ENCODE assay signal across 8 mouse cellular contexts in the genomic region with DNA sequence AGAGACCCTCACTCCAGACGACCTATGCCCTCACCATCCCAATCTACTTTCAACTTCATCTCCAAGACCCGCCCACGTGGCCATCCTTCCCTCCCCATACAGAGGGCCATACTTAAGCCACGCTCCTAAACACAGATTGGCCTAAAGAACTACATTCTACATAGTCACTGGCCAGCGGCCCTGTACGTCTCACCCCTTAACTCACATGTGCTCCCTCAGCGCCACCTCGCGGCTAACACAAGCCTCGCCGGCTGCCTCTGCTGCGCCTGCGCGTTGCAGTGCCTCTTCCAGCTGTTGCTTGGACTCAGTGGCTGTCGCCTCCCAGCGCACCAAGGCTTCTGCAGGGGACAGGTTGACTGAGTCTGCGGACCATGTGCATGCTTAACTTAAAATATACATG. TPM values are rescaled to one million over a fixed set of nuclear protein-coding genes. Genes with fewer than 3 reads are reported as not detected.
DNase-seq lines count a peak whose midpoint lies in the region; ATAC-seq lines count a peak whose summit lies in the region.

No protein-coding gene starts in this region.

- peak; percentile 80 for ATAC-seq in erythroblast, adult 5-6 weeks (replicated peaks; ENCODE audit: low FRiP score, poor library complexity, severe bottlenecking)
- ATAC-seq in heart, embryonic 12.5 days (ENCODE audit: insufficient number of reproducible peaks, low FRiP score), result peak; percentile 79
- ATAC-seq in kidney, embryonic 16.5 days (ENCODE audit: low FRiP score, low TSS enrichment), result peak; percentile 93
- peak; percentile 94 for ATAC-seq in monocyte, adult 5-6 weeks (replicated peaks; ENCODE audit: insufficient number of reproducible peaks, low FRiP score, low TSS enrichment, poor library complexity, severe bottlenecking)

- peak overlapping the region; percentile 27; the same call in 1 of the 2 replicates for H3K4me2 ChIP-seq in heart, embryonic 12.5 days
- peak overlapping the region; percentile 24 for H3K4me2 ChIP-seq in kidney, embryonic 16.5 days (replicated peaks; ENCODE audit: low read depth, low read length)

- no peak overlapping the region for H3K9ac ChIP-seq in heart, embryonic 12.5 days
- H3K9ac ChIP-seq in kidney, embryonic 16.5 days (replicated peaks; ENCODE audit: low read length), result no peak overlapping the region

- H3K9me3 ChIP-seq in heart, embryonic 12.5 days (replicated peaks), result no peaks in the 10 kb centered on the region
- H3K9me3 ChIP-seq in kidney, embryonic 16.5 days (ENCODE audit: low read length), result no peaks in the 10 kb centered on the region

- peak; percentile 94 to 95 for DNase-seq in B cell, adult 2 months
- peak; percentile 96 for DNase-seq in brain, adult 2 months (ENCODE audit: low read depth, low spot score)
- DNase-seq in liver, result peak; percentile 91
- peak; percentile 89 to 91 for DNase-seq in spleen, postnatal 36 days (ENCODE audit: low spot score in 2 of 2)

- peaks cover 24% of the 10 kb centered on the region for H3K4me1 ChIP-seq in heart, embryonic 12.5 days (replicated peaks)
- H3K4me1 ChIP-seq in kidney, embryonic 16.5 days (ENCODE audit: insufficient read depth, low read length), result peaks cover 23% of the 10 kb centered on the region

- whole genome bisulfite sequencing in heart, embryonic 12.5 days, result 2% methylated on average over 17 of the region's 17 CpGs
- WGBS in kidney, embryonic 16.5 days, result 2% methylated on average over 17 of the region's 17 CpGs

- 0 out of 2 replicates have a peak overlapping the region, but pooled peaks have one; percentile 2 for H3K4me3 ChIP-seq in heart, embryonic 12.5 days
- H3K4me3 ChIP-seq in kidney, embryonic 16.5 days (ENCODE audit: low read length), result no peak overlapping the region

- peaks cover 18% of the 10 kb centered on the region for H3K27me3 ChIP-seq in heart, embryonic 12.5 days (replicated peaks)
- peaks cover 16% of the 10 kb centered on the region for H3K27me3 ChIP-seq in kidney, embryonic 16.5 days (ENCODE audit: insufficient read depth, low read length)

- H3K36me3 ChIP-seq in heart, embryonic 12.5 days, result no peaks in the 10 kb centered on the region
- no peaks in the 10 kb centered on the region for H3K36me3 ChIP-seq in kidney, embryonic 16.5 days (ENCODE audit: insufficient read depth, low read length)

- no peak overlapping the region for H3K27ac ChIP-seq in heart, embryonic 12.5 days (ENCODE audit: poor library complexity, severe bottlenecking)
- H3K27ac ChIP-seq in kidney, embryonic 16.5 days (ENCODE audit: low read length), result no peak overlapping the region

RNA-seq across cellular contexts. Expression of gene Ccdc194, which starts 3.9 kb away (rescaled TPM):
- not detected in 2 replicates for total RNA-seq in erythroblast, adult 5-6 weeks (2015; ENCODE audit: low replicate concordance)
- not detected in 2 replicates for total RNA-seq in erythroblast, adult 5-6 weeks (2017; ENCODE audit: low replicate concordance)
- polyA plus RNA-seq in heart, embryonic 12.5 days (2016; fragmentation: Nextera tagmentation; extraction: Ambion mirVana), result 0.83 and 1.4 TPM in 2 replicates
- polyA plus RNA-seq in kidney, embryonic 16.5 days (2015; fragmentation: Nextera tagmentation; extraction: Ambion mirVana), result 0.15 and 0.61 TPM in 2 replicates
- not detected in 3 replicates for total RNA-seq in monocyte, adult 5-6 weeks (2017)

RNA-seq across cellular contexts. Expression of gene Plvap, which starts 10.1 kb away (rescaled TPM):
- total RNA-seq in erythroblast, adult 5-6 weeks (2015; ENCODE audit: low replicate concordance), result 0.84 TPM in 1 of 2 replicates, not detected in the other
- total RNA-seq in erythroblast, adult 5-6 weeks (2017; ENCODE audit: low replicate concordance), result 0.26 TPM in 1 of 2 replicates, not detected in the other
- polyA plus RNA-seq in heart, embryonic 12.5 days (2016; fragmentation: Nextera tagmentation; extraction: Ambion mirVana), result 184 and 202 TPM in 2 replicates
- 165 TPM in 2 replicates for polyA plus RNA-seq in kidney, embryonic 16.5 days (2015; fragmentation: Nextera tagmentation; extraction: Ambion mirVana)
- total RNA-seq in monocyte, adult 5-6 weeks (2017), result not detected in 3 replicates

RNA-seq across cellular contexts. Expression of gene Bst2, which starts 15.6 kb away (rescaled TPM):
- total RNA-seq in erythroblast, adult 5-6 weeks (2015; ENCODE audit: low replicate concordance), result 5.6 and 7.7 TPM in 2 replicates
- total RNA-seq in erythroblast, adult 5-6 weeks (2017; ENCODE audit: low replicate concordance), result 8.2 and 10.1 TPM in 2 replicates
- 25.6 and 28.8 TPM in 2 replicates for polyA plus RNA-seq in heart, embryonic 12.5 days (2016; fragmentation: Nextera tagmentation; extraction: Ambion mirVana)
- 53.6 and 55.6 TPM in 2 replicates for polyA plus RNA-seq in kidney, embryonic 16.5 days (2015; fragmentation: Nextera tagmentation; extraction: Ambion mirVana)
- total RNA-seq in monocyte, adult 5-6 weeks (2017), result 25.5 to 51.2 TPM (median 32.9 TPM) in 3 replicates

RNA-seq across cellular contexts. Expression of gene Mvb12a, which starts 21.1 kb away (rescaled TPM):
- 11.3 and 18.6 TPM in 2 replicates for total RNA-seq in erythroblast, adult 5-6 weeks (2015; ENCODE audit: low replicate concordance)
- 5.0 and 9.1 TPM in 2 replicates for total RNA-seq in erythroblast, adult 5-6 weeks (2017; ENCODE audit: low replicate concordance)
- 51.8 and 53.4 TPM in 2 replicates for polyA plus RNA-seq in heart, embryonic 12.5 days (2016; fragmentation: Nextera tagmentation; extraction: Ambion mirVana)
- 114 and 118 TPM in 2 replicates for polyA plus RNA-seq in kidney, embryonic 16.5 days (2015; fragmentation: Nextera tagmentation; extraction: Ambion mirVana)
- 13.9 to 34.3 TPM (median 20.5 TPM) in 3 replicates for total RNA-seq in monocyte, adult 5-6 weeks (2017)

RNA-seq across cellular contexts. Expression of gene Gtpbp3, which starts 33.7 kb away (rescaled TPM):
- total RNA-seq in erythroblast, adult 5-6 weeks (2015; ENCODE audit: low replicate concordance), result 0.58 and 3.1 TPM in 2 replicates
- total RNA-seq in erythroblast, adult 5-6 weeks (2017; ENCODE audit: low replicate concordance), result 1.7 and 3.9 TPM in 2 replicates
- 11.6 and 12.8 TPM in 2 replicates for polyA plus RNA-seq in heart, embryonic 12.5 days (2016; fragmentation: Nextera tagmentation; extraction: Ambion mirVana)
- 22.2 and 22.5 TPM in 2 replicates for polyA plus RNA-seq in kidney, embryonic 16.5 days (2015; fragmentation: Nextera tagmentation; extraction: Ambion mirVana)
- 16.0 to 22.2 TPM (median 16.4 TPM) in 3 replicates for total RNA-seq in monocyte, adult 5-6 weeks (2017)
